Mouse (Mus musculus): ENCODE measurements at regions not wholly inside any gene's neighbourhood (a gene's known extent, or its start where the extent isn't known, plus 50 kb on each side); places are given as distances from the start of the nearest gene placed in this dataset.

DNA sequence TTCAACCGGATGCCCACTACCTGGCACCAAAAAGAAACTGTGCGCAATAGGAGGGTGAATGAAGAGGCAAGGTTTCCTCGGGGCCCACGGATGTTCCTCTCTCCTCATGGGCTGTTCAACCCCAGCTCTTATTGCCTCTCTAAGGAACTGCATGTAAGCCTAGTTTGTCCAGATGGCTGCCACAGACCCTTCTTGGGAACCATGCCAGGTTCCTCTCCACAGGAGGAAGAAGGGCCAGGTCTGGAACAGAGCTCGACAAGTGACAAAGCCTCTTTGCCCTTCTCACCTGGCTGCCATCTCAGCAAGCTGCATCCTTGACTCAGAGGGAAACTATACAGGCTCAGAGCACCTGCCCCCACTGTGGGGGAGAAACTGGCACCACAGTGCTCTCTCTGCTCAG, 329.6 kb downstream of the Mroh4 start:
- TF ChIP-seq CTCF (IDR thresholded peaks at IDR 0.05; ENCODE audit: low read depth) (no peak), EP300 (IDR thresholded peaks at IDR 0.05; ENCODE audit: low read depth) (no peak)

All from liver, embryonic 14.5 days (tissue).